Comparison of ENCODE assay signal across 10 mouse cellular contexts in genomic region chr9:53992567-53992966, GRCm38 (mm10). TPM values are rescaled to one million over a fixed set of nuclear protein-coding genes. Genes with fewer than 3 reads are reported as not detected.
"Had no signal": no experiment of that assay in that cellular context is flagged by ENCODE, and none has a peak within 500 bp of the region (broad histone marks: within the 10 kb centered on the region; RNA-seq: fewer than 3 reads in every experiment).

No protein-coding gene starts in this region.

RNA-seq across cellular contexts. Expression of gene Elmod1, which starts 17.5 kb away (rescaled TPM):
- total RNA-seq: liver, adult 2 months; megakaryocyte progenitor cell, adult 5-6 weeks; megakaryocyte, adult 5-6 weeks; megakaryocyte-erythroid progenitor cell, adult 5-6 weeks; monocyte, adult 5-6 weeks had no signal
- polyA plus RNA-seq: liver, adult 2 months; liver, embryonic 12.5 days; liver, embryonic 15.5 days; lung, embryonic 14.5 days; macrophage; myocyte had no signal
